Mouse (Mus musculus): ENCODE data around the gene Nos1.

DNA sequence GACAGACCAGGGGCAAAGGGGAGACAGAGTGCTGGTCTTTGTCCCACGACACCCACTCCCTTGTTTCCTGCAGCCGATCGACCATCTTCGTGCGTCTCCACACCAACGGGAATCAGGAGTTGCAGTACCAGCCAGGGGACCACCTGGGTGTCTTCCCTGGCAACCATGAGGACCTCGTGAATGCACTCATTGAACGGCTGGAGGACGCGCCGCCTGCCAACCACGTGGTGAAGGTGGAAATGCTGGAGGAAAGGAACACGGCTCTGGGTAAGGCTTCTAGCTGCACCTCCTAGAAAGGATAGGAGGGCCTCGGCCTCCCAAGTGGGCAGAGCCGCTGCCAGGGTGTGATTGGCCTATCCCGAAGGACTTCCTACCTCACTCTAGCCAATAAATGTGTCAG is 155.5 kb downstream of the Nos1 start:
- TF ChIP-seq CTCF (IDR thresholded peaks at IDR 0.05; ENCODE audit: low read depth): no peak
- no peak for TF ChIP-seq EP300 (IDR thresholded peaks at IDR 0.05; ENCODE audit: low read depth)

Data from heart, postnatal 0 days (tissue).